Mouse (Mus musculus) testis, postnatal 14 days (tissue): ENCODE measurements around the gene Mgp.

Experiments
- DNase-seq: peaks from one replicate; pipeline ENCODE4 v3.0.0; 2021; ENCODE audit warnings: low spot score

Mgp gene

DNA sequence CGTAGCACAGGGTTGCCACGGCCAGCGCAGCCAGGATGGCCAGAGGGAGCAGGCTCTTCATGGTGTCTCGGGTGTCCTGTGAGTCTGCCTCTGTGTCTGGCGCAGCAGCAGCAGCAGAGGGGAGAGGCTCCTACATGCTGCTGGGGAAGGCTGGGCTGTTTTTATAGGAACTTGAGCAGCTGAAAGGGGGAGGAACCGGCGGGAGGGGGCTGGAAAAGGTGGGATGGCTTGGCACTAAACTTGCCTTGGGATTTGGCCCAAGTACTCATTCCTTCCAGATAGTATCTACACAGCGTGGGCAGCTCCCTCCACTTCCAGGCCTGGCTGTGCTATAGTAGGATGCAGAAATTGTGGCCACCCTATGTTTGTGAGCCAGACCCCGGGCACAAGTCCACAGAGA is at the start of gene Mgp:
TSS of gene Mgp (minus strand) at position 154 of the 400 bp plus-strand sequence.
- DNase-seq = peak; percentile 46

DNA sequence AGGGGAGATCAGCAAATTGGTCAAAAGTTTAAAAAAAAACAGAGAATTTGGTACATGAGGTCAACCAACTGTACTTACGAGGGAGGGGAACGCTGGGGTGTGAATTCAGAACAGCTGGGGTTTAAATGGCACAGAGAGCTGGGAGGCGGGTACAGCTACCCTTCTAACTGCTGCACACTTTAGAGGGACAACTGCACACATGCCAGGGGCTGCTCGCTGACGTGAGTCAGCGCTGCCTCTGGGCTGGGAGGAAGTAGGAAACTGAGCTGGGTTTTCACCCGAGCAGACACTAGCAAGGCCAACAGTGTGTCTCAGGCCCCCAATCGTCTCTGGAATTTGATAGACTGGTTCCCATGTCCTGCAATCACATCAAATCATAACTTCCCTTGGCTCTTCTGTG is 49.4 kb upstream of the Mgp start:
- DNase-seq = no peak

- no peak for DNase-seq
Observed at GRCm38 (mm10) chr6:136923532-136923931, 47.9 kb upstream of the Mgp start, which contains the start of gene Pde6h. Pde6h (plus strand) TSS chr6:136923832.

GRCm38 (mm10) chr6:136922871-136923270 is 47.2 kb upstream of the Mgp start:
- DNase-seq = no peak

GRCm38 (mm10) chr6:136922080-136922479 is 46.5 kb upstream of the Mgp start, which contains the start of gene Erp27:
Erp27 (minus strand) TSS chr6:136922180.
- no peak for DNase-seq

GRCm38 (mm10) chr6:136921601-136922000 is 46.0 kb upstream of the Mgp start:
- no peak for DNase-seq

GRCm38 (mm10) chr6:136920320-136921257 is 45.0 kb upstream of the Mgp start:
- DNase-seq = peak; percentile 59

DNA sequence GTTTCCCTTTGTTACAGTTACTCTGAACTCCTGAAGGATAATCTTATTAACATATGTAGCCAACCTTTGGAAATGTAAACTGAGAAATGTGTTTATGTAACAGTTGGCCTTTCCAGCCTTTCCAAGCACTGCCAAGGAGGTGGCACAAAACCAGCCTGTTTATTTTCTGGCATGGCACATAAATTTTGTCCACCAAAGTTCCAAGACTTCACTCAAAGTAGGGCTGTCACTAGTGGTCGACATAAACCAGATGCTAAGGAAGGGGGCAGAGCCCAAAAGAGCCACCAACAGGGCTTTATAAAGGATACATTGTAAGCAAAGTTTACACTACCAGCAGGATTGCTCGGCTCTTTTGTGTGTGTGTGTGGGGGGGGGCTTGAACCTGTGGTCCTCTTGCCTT is 42.3 kb upstream of the Mgp start:
- no peak for DNase-seq

DNA sequence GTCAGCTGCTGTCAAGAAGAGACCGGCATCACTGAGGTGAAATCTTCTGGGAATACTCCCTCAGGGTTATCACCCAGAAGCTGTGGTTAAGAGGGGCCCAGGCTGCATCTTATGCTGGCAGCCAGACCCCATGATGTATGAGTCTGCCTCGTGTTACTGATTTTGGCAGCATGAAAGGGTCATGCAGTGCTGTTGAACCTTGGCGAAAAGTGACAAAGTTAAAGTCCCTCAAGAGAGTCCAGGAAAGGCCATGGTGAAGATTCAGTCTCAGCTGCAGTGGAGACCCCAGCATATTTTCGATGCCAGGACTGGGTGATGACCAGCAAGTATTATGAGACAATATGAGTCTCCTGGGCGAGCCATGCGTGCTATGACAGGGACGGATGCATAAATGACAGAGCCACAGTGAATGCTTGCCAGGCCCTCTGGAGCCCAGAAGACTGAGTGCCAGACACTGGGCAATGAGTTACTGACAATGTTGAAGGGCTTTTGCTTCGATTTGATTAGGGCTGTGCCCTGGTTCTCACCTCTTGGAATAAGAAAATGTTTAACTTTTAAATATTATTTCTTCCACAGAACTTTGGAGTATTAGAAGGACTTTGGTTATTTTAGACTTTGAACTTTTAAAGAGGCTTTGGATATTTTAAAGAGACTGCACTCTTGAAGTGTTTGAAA is 40.2 kb upstream of the Mgp start:
- no peak for DNase-seq

GRCm38 (mm10) chr6:136914234-136914633 is 38.6 kb upstream of the Mgp start:
- no peak for DNase-seq

GRCm38 (mm10) chr6:136913384-136914126 is 37.9 kb upstream of the Mgp start:
- DNase-seq = peak; percentile 36

- no peak for DNase-seq
Observed at GRCm38 (mm10) chr6:136912751-136913265, 37.2 kb upstream of the Mgp start.

DNA sequence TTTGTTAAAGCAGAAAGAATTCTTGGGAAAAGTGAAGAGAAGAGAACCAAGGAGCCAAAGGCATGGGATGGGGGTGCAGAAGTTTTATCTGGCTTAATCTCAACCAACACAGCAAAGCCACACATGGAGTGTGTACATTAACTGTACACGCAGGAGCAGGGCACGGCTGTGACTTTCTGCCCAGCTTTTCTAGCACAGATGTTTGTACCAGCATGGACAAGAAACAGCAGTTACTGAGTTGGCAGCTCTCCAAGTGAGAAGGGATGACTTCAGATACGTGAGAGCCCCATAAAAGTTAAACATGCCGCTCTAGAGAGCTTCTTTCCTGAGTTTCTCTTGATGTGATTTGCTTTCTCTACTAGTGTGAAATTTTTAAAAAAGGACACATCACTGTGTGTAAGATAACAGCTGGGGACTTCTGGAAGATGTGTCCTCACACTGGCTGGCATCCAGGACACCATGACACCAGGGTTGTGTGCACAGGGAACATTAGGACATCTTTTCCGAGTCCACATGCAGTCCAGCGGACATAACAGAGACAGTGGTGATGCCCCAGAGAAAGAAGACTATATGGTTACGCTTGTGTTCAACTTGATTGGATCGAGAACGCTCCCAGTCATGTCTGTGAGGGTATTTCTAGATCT is 34.7 kb upstream of the Mgp start:
- no peak for DNase-seq

DNA sequence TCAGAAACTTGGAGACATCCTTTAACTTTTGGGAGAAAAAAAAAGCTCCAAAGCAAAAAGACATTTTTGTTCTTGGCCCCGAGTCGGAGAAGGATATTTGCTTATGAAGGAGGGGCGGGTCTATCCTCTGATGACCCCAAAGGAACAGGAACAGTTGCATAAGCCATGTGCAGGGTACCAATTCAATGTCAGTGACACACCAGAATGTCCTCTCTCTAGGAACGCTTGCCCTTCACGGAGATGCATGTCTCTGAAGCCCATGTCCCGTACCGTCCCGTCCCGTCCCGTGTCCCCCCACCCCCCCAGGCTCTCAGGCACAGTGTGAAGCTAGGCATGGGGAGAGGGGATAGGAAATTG is 31.3 kb upstream of the Mgp start:
- peak; percentile 23 for DNase-seq

DNA sequence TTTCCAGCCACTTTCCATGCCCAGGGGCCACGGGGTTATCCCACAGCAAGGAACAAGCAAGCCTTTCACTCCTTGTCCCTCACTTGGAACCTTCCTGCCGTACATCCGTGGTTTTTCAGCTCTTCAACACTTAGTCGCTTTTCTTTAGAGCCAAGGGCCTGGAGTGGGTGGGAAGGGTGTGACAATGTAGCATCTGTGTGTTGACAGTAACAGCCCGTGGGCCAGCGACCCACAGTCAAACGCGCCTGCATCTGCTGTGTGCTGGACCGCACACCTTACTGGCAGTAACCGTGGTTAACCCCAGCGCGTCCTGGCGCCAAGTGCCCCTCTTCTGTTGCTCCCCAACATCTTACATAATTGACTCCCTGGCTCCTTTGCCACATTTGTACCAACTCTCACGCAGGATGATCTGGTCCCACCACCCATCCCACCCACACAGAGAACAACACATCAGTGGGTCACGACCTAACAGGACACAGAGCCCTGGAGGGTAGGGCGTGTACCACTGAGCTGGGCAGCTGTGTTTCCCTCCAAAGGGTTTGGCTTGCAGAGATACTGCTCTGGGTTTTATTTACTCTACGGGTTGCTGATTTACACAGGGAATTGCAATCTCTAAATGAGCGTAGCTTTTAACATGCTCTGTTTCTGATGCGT is 30.8 kb upstream of the Mgp start:
- peak; percentile 19 for DNase-seq

GRCm38 (mm10) chr6:136903885-136904470 is 28.4 kb upstream of the Mgp start:
- no peak for DNase-seq

DNA sequence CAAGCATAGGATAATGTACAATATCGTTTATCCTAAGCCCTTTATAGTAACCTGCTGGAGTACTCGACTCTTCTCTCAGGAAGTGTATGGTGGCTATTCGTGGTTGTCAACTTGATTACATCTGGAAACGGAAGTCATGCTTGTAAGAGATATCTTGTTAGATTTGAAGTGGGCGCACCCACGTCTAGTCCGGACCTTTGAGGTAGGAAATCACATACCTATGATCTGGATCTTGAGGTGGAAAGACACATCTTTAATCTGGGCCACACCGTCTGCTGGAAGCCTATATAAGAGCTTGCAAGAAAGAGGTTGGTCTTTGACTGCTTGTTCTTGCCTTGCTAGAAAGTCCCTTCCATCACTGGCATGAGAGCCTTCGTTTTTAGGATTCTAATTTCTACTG is 26.9 kb upstream of the Mgp start:
- DNase-seq = no peak

GRCm38 (mm10) chr6:136901010-136901409 is 25.4 kb upstream of the Mgp start:
- DNase-seq = no peak

DNA sequence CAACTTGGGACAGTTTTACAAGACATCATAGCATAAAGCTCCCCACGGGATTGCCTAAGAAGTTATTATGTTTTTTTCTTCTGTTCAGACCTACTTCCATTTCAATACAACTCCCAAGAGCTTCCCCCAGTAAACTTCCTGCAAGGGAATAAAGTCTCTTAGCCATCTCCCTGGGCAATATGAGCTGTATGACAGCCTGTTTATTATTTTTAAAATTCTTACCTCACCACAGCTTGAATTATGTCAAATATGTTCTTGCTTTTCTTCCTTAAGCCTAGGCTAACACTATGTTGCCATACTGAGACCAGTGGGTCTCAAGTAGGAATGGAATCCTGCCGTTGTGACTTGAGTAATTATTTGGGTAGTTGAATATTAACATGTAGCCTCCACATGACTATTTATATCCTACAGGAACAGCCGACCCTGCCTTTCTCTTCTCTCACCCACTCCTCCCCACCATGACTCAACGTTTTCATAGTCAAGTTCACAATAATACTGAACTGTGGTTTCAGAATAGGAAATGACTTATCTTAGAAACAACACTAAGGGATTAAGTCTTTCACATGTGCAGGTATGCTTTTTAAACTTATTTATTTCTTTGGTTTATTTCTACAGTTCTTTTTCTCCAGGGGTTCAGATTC is 24.9 kb upstream of the Mgp start:
- DNase-seq = no peak

DNA sequence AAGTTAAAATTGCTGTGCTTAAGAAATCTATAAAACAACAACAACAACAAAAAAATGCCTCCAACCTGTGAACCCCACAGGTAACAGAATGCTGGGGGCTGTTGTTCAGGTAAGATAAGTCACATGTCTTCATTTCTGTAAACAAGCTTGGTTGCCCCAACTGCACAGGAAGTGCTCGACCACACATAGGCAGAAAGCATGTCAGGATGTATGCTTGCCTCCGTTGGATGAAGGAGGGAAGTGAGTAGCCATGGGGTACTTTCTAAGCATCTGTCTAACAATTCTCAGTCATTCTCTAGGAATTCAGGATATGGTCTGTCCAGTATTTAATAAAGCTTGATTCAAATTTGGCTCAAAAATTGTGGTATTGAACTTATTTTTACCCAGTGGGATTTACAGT is 23.3 kb upstream of the Mgp start:
- DNase-seq = no peak
